Mouse (Mus musculus) olfactory bulb, adult 2 months (tissue): ENCODE measurements around the gene Tspan5. TPM values are rescaled to one million over a fixed set of nuclear protein-coding genes. Genes with fewer than 3 reads are reported as not detected.

Source experiments
- H3K27ac ChIP-seq: fragments of 200-500 bp; 2 replicates; pipeline ENCODE4 v1.5.1; 2012; ENCODE audit warnings: low read depth, low read length; ENCODE audit not compliant: insufficient read depth
- H3K4me1 ChIP-seq: fragments of 200-500 bp; 2 replicates; pipeline ENCODE4 v1.6.1; 2012; ENCODE audit warnings: low read length; ENCODE audit not compliant: control insufficient read depth, insufficient read depth
- H3K4me3 ChIP-seq: fragments of 200-500 bp; 2 replicates; pipeline ENCODE4 v1.5.1; 2012; ENCODE audit warnings: mild to moderate bottlenecking, low read depth, low read length, moderate library complexity; ENCODE audit not compliant: insufficient read depth
- CTCF ChIP-seq: fragments of 200-500 bp; IDR thresholded peaks from 2 replicates; pipeline ENCODE4 v1.5.1; 2012; ENCODE audit warnings: low read depth, mild to moderate bottlenecking, low read length, moderate library complexity; ENCODE audit not compliant: insufficient read depth
- POLR2A ChIP-seq: fragments of 200-500 bp; IDR thresholded peaks from 2 replicates; pipeline ENCODE4 v1.6.1; 2012; ENCODE audit warnings: mild to moderate bottlenecking, low read depth, low read length, moderate library complexity; ENCODE audit not compliant: insufficient read depth
- WGBS: fragments of 180-500 bp; shearing (Covaris S2); methylation state at CpG from one replicate; pipeline ENCODE4 v1.1.7; 2018; 5-methylcytosine and 5-hydroxymethylcytosine counted together
- polyA plus RNA-seq: library from polyadenylated mRNA; stranded (reverse); fragments of >200 nt; gene quantifications from 2 replicates; pipeline ENCODE4 v1.2.4, GENCODE M21; 2012; ENCODE audit warnings: low replicate concordance; ENCODE audit not compliant: missing spikeins, insufficient read depth, insufficient read length

The Tspan5 gene
- polyA plus RNA-seq, 1 experiment: not detected

DNA sequence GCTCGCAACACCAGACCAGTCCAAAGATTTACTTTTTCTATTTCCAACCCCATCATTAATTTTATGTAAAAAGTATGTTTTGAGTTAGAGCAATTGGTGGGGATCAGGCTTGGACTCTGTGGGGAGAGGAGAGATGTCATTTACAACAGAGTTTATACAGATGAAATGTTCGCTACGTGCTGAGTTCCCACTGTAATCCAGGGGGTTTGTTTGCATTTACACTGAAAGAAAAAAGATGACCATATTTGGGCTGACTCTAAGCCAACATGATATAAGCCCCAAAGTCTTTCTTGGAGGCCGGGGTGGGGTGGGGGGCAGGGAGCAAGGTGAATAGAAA is 32.6 kb downstream of the Tspan5 start:
- WGBS: 77% methylated on average over 4 of the region's 4 CpGs
- Histone ChIP-seq H3K4me3 (no peak overlapping the region), H3K4me1 (peaks cover 40% of the 10 kb centered on the region), H3K27ac (no peak overlapping the region)
- TF ChIP-seq CTCF (no peak), POLR2A (no peak)

DNA sequence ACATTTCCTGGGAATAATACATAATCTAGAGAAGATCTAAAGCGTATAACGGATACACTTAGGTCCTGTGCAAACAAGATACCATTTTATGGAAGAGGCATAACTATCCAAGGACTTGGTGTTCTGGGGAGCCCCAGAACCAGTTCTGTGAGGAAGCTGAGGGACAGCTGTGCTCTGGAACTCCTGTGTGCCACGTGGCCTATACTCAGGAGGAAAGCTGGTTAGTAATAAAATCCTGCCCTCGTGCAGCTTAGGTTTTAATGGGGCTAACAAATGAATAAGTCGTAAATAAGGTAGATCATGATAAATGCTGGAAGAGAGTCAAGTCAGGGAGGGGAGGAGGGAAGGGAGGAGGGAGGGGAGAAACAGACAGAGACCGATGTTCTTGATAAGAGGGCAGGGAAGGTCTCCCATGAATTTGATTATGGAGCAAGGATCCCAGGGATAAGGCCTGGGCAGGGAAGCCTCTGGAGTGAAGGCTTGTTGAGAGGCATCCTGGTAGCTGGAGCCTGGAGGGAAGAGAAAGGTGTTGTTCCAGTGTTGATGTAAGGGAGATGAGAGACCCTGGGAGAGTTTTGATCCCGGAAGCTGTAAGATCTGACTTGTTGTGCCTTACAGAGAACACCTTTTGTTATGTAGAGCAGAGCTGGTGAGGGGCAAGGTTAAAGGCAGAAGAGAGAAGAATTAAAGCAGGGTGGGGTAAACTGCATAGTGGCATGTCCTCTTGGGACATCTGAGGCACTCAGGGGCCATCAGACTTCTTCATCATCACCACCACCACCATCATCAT is 34.1 kb downstream of the Tspan5 start:
- H3K4me3 ChIP-seq: no peak overlapping the region
- TF ChIP-seq POLR2A (no peak), CTCF (no peak)
- 71% methylated on average over 7 of the region's 7 CpGs for WGBS
- H3K27ac ChIP-seq: no peak overlapping the region
- H3K4me1 ChIP-seq: peaks cover 32% of the 10 kb centered on the region

DNA sequence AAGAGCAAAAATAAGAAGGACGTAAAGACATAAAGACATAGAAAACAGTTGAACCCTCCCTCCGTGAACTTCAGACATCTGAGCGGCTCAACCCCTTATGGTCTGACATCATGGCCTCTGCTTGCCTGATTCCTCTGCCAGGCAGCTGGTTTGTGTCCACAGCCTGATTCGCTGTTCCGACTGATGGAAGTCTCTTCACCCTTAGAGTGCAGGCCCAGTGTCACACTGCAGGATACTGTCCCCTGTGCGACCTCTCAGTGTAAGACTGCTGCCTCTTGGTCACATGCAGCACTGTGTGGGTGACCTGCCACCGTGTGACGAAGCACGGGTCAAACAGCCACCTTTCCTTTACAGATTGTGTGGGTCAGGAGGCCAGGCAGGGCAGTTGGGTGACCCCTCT is 39.5 kb downstream of the Tspan5 start:
- no peak overlapping the region for H3K27ac ChIP-seq
- 89% methylated on average over 9 of the region's 9 CpGs for WGBS
- peaks cover 40% of the 10 kb centered on the region for H3K4me1 ChIP-seq
- TF ChIP-seq CTCF: no peak
- no peak for TF ChIP-seq POLR2A
- H3K4me3 ChIP-seq: no peak overlapping the region

DNA sequence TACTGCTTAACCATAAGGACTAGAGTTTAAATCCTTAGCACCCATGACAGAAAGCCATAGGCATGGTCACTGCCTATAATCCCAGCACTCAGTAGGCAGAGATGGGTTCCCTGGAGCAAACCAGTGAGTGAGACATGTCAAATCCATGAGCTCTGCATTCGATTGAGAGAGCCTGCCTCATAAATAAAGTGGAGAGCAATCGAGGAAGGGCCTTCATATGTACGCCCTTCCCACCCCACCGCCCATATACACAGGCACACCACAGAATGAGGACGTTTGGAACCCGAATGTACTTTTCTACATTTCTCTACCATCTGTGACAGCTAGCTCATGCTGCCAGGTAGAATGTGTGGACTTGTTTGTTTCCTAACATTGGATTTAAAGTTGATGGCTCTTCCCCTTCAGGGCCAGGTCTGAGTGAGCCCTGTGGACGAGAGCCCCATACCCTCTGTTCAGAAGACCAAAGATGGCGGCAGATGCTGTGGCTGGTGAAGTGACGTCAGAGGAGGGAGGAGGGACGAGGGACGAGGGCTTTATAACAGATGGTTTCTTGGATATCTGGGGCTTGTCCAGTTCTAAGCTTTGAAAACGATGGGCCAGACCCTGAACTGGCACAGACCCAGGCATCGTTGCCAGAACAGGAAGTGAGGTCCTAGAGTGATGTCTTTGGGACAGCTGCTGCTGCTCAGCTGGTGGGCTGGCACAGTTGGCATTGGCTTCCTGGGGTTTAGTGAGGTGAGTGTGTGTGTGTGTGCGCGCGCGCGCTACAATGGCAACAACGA is 42.1 kb downstream of the Tspan5 start:
- TF ChIP-seq POLR2A: no peak
- no peak for TF ChIP-seq CTCF
- peaks cover 36% of the 10 kb centered on the region for H3K4me1 ChIP-seq
- no peak overlapping the region for H3K4me3 ChIP-seq
- H3K27ac ChIP-seq: no peak overlapping the region
- WGBS: 61% methylated on average over 19 of the region's 19 CpGs

DNA sequence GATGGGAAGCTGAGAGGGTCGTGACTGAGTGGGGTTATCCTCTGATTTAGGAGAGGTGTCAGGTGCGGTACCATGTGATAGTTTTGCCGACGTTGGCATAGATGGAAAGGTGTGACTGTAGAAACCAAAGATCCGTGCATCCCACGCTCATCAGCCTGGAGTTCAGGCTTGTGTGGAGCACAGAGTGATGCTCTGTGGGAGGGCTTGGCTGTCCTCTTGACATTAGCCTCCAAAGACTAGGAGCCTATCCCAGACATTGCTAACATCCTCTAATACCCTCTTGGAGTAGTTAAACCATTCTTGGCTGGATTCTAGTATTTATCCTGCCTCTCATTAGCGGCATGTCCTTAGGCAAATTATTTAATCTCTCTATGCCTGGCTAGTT is 42.6 kb downstream of the Tspan5 start:
- H3K4me1 ChIP-seq: peaks cover 34% of the 10 kb centered on the region
- H3K4me3 ChIP-seq: no peak overlapping the region
- no peak for TF ChIP-seq POLR2A
- TF ChIP-seq CTCF: no peak
- 58% methylated on average over 7 of the region's 7 CpGs for WGBS
- no peak overlapping the region for H3K27ac ChIP-seq

DNA sequence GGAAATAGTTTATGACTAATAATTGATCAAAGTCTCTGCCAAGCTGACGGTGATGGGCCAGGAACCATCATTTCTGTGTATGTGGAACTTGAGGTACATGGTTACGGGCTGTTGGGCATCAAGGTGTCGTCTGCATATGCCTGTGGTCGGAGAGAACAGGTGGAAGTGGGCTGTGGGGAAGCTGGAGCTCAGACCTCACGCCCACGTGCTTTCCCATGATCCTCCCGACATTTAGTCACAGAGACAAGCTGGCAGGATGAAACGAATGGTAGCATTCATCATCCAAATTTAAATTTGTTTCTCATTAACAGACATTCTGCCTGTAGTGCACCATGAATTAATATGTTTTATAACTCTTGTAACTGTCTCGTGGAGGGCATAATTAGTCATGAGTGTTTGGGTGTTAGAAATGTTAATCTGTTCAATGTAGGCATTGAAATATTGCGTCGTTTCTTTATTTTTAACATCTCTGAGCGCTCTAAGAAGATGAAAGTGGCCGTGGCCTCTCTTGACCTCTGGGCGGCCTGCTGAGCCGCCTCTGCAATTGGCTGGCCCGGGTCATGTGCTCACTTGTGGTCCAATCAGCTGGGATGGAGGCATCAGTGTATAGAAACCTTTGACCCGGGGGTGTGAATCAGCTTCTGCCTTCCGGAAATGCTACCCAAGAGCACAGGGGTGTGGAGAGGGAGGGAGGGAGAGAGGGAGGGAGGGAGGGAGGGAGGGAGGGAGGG is 45.9 kb downstream of the Tspan5 start:
- no peak for TF ChIP-seq CTCF
- no peak for TF ChIP-seq POLR2A
- Histone ChIP-seq H3K27ac (no peak overlapping the region), H3K4me3 (no peak overlapping the region), H3K4me1 (peaks cover 31% of the 10 kb centered on the region)
- 64% methylated on average over 18 of the region's 18 CpGs for WGBS

DNA sequence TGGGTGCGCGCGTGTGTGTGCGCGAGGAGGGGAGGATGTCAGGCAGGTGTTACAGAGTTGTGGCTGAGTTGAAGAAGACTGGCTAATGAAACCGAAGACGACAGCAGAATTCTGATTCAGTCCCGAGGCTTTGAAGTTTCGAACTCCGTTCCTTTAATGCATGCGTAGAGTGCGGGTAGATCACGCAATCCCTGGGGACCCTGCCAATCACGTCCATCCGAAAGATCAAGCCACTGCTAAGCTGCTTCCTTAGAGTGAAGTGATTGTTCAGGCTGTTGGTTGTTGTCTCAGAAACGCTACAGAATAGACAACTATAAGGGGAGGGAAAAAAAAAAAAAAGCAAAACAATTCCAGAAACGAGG is 46.5 kb downstream of the Tspan5 start:
- TF ChIP-seq CTCF (no peak), POLR2A (no peak)
- H3K4me1 ChIP-seq: peaks cover 26% of the 10 kb centered on the region
- WGBS: 39% methylated on average over 17 of the region's 17 CpGs

DNA sequence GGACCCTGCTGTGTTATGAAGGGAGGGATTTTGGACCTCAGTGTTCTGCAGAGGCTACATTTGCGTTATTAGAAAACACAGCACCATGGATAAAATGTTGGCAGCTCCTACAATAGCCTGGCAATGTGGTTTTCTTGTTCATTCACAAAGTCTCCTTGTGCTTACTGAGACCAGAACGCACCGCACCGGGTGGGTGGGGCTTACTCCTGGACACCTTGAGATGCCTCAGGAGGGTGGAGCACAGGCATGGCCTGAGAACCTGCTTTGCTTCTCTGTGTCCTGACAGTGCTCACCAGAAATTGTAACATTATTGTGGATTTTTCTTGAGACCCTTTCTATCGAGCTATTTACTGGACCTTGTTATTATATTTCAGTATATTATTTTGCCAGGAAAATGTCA is 47.3 kb downstream of the Tspan5 start:
- H3K4me1 ChIP-seq: peaks cover 23% of the 10 kb centered on the region
- H3K4me3 ChIP-seq: no peak overlapping the region
- H3K27ac ChIP-seq: no peak overlapping the region
- TF ChIP-seq CTCF: no peak
- TF ChIP-seq POLR2A: no peak
- WGBS: 45% methylated on average over 5 of the region's 5 CpGs

More for the DNA sequence above, 46.5 kb downstream of the Tspan5 start:
- Histone ChIP-seq H3K27ac (no peak overlapping the region), H3K4me3 (no peak overlapping the region)

DNA sequence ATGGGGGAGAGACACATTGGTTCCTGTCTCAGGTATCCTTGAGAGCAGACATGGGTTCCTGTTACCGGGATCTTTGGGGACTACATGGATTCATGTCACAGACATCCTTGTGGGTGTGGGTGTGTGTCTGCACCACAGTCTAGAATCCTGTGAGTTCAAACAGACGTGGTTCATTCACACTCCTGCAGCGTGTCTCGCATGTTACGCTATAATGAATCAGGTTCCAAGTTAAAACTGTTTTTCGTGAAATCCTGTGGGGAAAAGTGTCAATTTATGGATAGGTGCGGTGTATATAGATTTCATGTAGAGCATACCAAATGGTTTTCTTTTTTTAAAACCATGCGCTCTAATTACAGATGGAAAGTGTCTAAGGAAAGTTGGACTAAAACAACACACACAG is 52.5 kb downstream of the Tspan5 start:
- TF ChIP-seq POLR2A (no peak), CTCF (no peak)
- Histone ChIP-seq H3K4me1 (peaks cover 17% of the 10 kb centered on the region), H3K27ac (no peak overlapping the region), H3K4me3 (no peak overlapping the region)
- WGBS: 86% methylated on average over 8 of the region's 8 CpGs
